Mouse (Mus musculus) ES-E14 (cell line): ENCODE data around the gene Agpat1.

ENCODE experiments used
- CHD2 ChIP-seq: IDR thresholded peaks from 2 replicates; pipeline ENCODE4 v1.6.1; 2014; ENCODE audit warnings: mild to moderate bottlenecking, low read depth, low read length, inconsistent platforms
- ZC3H11A ChIP-seq: IDR thresholded peaks from 2 replicates; pipeline ENCODE4 v1.6.1; 2012; ENCODE audit warnings: low read depth, mild to moderate bottlenecking, inconsistent platforms, low read length, borderline replicate concordance

DNA sequence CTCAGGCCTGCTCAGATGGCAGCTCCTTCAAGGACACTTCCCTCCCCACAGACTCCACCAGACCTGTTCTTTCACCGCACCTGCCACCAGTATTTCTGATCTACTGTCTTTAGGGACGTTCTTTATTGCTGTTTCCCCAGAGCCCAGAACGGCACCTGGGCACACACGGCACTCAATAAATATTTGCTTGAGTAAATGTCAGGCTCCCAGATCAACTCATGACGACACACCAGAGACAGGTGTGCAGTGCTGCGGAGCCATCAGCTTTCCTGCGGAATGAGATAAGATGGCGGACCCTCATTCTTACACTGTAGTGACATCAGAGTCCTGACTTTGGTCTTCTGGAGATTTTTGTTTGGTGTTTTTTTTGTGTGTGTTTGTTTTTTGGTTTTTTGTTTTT is 16.9 kb downstream of the Agpat1 start:
- TF ChIP-seq ZC3H11A (no peak), CHD2 (no peak)
